Mouse (Mus musculus) A20 (cell line): ENCODE measurements around the gene Rasgef1b.

ENCODE experiments used
- DNase-seq: peaks from one replicate; pipeline ENCODE4 v3.0.0-alpha.2; 2011; ENCODE audit warnings: low read depth, low spot score

Rasgef1b gene

GRCm38 (mm10) chr5:99451416-99451815 is 277.4 kb downstream of the Rasgef1b start:
- no peak for DNase-seq

- DNase-seq, result no peak
Measured at GRCm38 (mm10) chr5:99450994-99451393, 277.9 kb downstream of the Rasgef1b start.

GRCm38 (mm10) chr5:99450463-99450862 is 278.4 kb downstream of the Rasgef1b start:
- DNase-seq, result no peak

- DNase-seq, result no peak
Measured at GRCm38 (mm10) chr5:99447481-99447880, 281.4 kb downstream of the Rasgef1b start.

GRCm38 (mm10) chr5:99445242-99445641 is 283.6 kb downstream of the Rasgef1b start:
- no peak for DNase-seq

GRCm38 (mm10) chr5:99444777-99445176 is 284.1 kb downstream of the Rasgef1b start:
- no peak for DNase-seq

- DNase-seq, result no peak
Measured at GRCm38 (mm10) chr5:99440109-99440508, 288.8 kb downstream of the Rasgef1b start.

- DNase-seq, result no peak
Measured at GRCm38 (mm10) chr5:99438526-99438925, 290.3 kb downstream of the Rasgef1b start.

- DNase-seq, result no peak
Measured at GRCm38 (mm10) chr5:99434226-99434625, 294.6 kb downstream of the Rasgef1b start.

- DNase-seq, result no peak
Measured at GRCm38 (mm10) chr5:99432471-99432870, 296.4 kb downstream of the Rasgef1b start.

GRCm38 (mm10) chr5:99429273-99429672 is 299.6 kb downstream of the Rasgef1b start:
- no peak for DNase-seq

- DNase-seq, result no peak
Measured at GRCm38 (mm10) chr5:99428648-99429047, 300.2 kb downstream of the Rasgef1b start.

GRCm38 (mm10) chr5:99423271-99423670 is 305.6 kb downstream of the Rasgef1b start:
- DNase-seq, result no peak

- no peak for DNase-seq
Measured at GRCm38 (mm10) chr5:99422856-99423255, 306.0 kb downstream of the Rasgef1b start.

GRCm38 (mm10) chr5:99422092-99422491 is 306.8 kb downstream of the Rasgef1b start:
- DNase-seq, result no peak

GRCm38 (mm10) chr5:99419872-99420271 is 309.0 kb downstream of the Rasgef1b start:
- no peak for DNase-seq

- DNase-seq, result no peak
Measured at GRCm38 (mm10) chr5:99416902-99417301, 312.0 kb downstream of the Rasgef1b start.

- no peak for DNase-seq
Measured at GRCm38 (mm10) chr5:99415676-99416075, 313.2 kb downstream of the Rasgef1b start.

- DNase-seq, result no peak
Measured at GRCm38 (mm10) chr5:99415049-99415448, 313.8 kb downstream of the Rasgef1b start.

GRCm38 (mm10) chr5:99414293-99414692 is 314.6 kb downstream of the Rasgef1b start:
- DNase-seq, result no peak

GRCm38 (mm10) chr5:99413851-99414250 is 315.0 kb downstream of the Rasgef1b start:
- no peak for DNase-seq

GRCm38 (mm10) chr5:99413391-99413790 is 315.5 kb downstream of the Rasgef1b start:
- no peak for DNase-seq

- no peak for DNase-seq
Measured at GRCm38 (mm10) chr5:99404403-99405170, 324.3 kb downstream of the Rasgef1b start.

GRCm38 (mm10) chr5:99403325-99403724 is 325.5 kb downstream of the Rasgef1b start:
- DNase-seq, result no peak
